Mouse (Mus musculus): ENCODE data around the gene Pip5k1b.

GRCm38 (mm10) chr19:24490275-24490674, 65.4 kb downstream of the Pip5k1b start:
- no peak for TF ChIP-seq ZNF384 (IDR thresholded peaks at IDR 0.05; ENCODE audit: low read depth, low read length)
- no peak for TF ChIP-seq MAFK (IDR thresholded peaks at IDR 0.05; ENCODE audit: insufficient read depth, low read depth, low read length)
- no peak for TF ChIP-seq ZC3H11A (IDR thresholded peaks at IDR 0.05; ENCODE audit: borderline replicate concordance, low read depth, low read length)
- no peak for TF ChIP-seq CHD2 (IDR thresholded peaks at IDR 0.05; ENCODE audit: low read depth, low read length)
- no peak for TF ChIP-seq HCFC1 (IDR thresholded peaks at IDR 0.05; ENCODE audit: borderline replicate concordance, insufficient read depth, low read length)
